Mouse (Mus musculus): Measurements from ENCODE around the gene Hist1h4f.
"Not testable (repeated sequence)": the region's sequence is repeated elsewhere in the genome, so short reads cannot be mapped to it uniquely, and the experiment has no call there.

GRCm38 (mm10) chr13:23573034-23573897 is 21.8 kb upstream of the Hist1h4f start:
- not testable (repeated sequence) for TF ChIP-seq POLR2A (IDR thresholded peaks at IDR 0.05; ENCODE audit: extremely low read depth, insufficient read depth, low read length); CTCF (IDR thresholded peaks at IDR 0.05; ENCODE audit: low read depth, low read length)

All from liver, adult 2 months (tissue).